Mouse (Mus musculus): ENCODE results near the gene B9d2. TPM values are rescaled to one million over a fixed set of nuclear protein-coding genes. Genes with fewer than 3 reads are reported as not detected.

B9d2 gene
- total RNA-seq, 1 experiment: 5.5 TPM

GRCm38 (mm10) chr7:25657785-25658184 is 22.8 kb upstream of the B9d2 start:
- peak overlapping the region; percentile 84 to 86 for H3K4me3 ChIP-seq (ENCODE audit: insufficient read depth in 1 of 2, low read depth in 1 of 2, low read length in 2 of 2, poor library complexity in 1 of 2, severe bottlenecking in 1 of 2)
- in situ Hi-C loops (cut with MboI; ENCODE audit: low sequenced_read_pairs in 2 of 2, unreplicated experiment in 2 of 2): no loop called here
- TF ChIP-seq ZNF384 (IDR thresholded peaks at IDR 0.05; ENCODE audit: low read depth, low read length) (no peak), ZC3H11A (IDR thresholded peaks at IDR 0.05; ENCODE audit: borderline replicate concordance, low read depth, low read length) (no peak), MAFK (IDR thresholded peaks at IDR 0.05; ENCODE audit: insufficient read depth, low read depth, low read length) (no peak), CHD2 (IDR thresholded peaks at IDR 0.05; ENCODE audit: low read depth, low read length) (no peak), HCFC1 (IDR thresholded peaks at IDR 0.05; ENCODE audit: borderline replicate concordance, insufficient read depth, low read length) (no peak)
- DNase-seq (ENCODE audit: low read depth, low spot score): no peak
- H3K9ac ChIP-seq (ENCODE audit: insufficient read depth, low read depth, low read length, poor library complexity, severe bottlenecking): peak overlapping the region; percentile 66
- peaks cover 17% of the 10 kb centered on the region for H3K36me3 ChIP-seq (ENCODE audit: control insufficient read depth, insufficient read depth, low read length, poor library complexity, severe bottlenecking)
- no peaks in the 10 kb centered on the region for H3K9me3 ChIP-seq (ENCODE audit: control insufficient read depth, insufficient read depth, low read depth, low read length)
- H3K27ac ChIP-seq (ENCODE audit: insufficient read depth, low read depth, low read length, poor library complexity, severe bottlenecking): no peak overlapping the region
- peaks cover 6 to 11% of the 10 kb centered on the region in 2 experiments; a peak in 3 of 4 replicates for H3K4me1 ChIP-seq (ENCODE audit: control insufficient read depth in 2 of 2, insufficient read depth in 2 of 2, low read length in 2 of 2, poor library complexity in 1 of 2)

- peak within 1 kb of the TSS; percentile 86 to 92 for H3K4me3 ChIP-seq (ENCODE audit: insufficient read depth in 1 of 2, low read depth in 1 of 2, low read length in 2 of 2, poor library complexity in 1 of 2, severe bottlenecking in 1 of 2)
- in situ Hi-C loops (cut with MboI; ENCODE audit: low sequenced_read_pairs in 2 of 2, unreplicated experiment in 2 of 2): no loop called here
- H3K4me1 ChIP-seq (ENCODE audit: control insufficient read depth in 2 of 2, insufficient read depth in 2 of 2, low read length in 2 of 2, poor library complexity in 1 of 2): peaks cover 6 to 12% of the 10 kb centered on the region in 2 experiments; a peak in 3 of 4 replicates
- H3K9me3 ChIP-seq (ENCODE audit: control insufficient read depth, insufficient read depth, low read depth, low read length): no peaks in the 10 kb centered on the region
- TF ChIP-seq HCFC1 (IDR thresholded peaks at IDR 0.05; ENCODE audit: borderline replicate concordance, insufficient read depth, low read length): peak; percentile 78; the same call in 1 of the 2 replicates
- no peak for TF ChIP-seq MAFK (IDR thresholded peaks at IDR 0.05; ENCODE audit: insufficient read depth, low read depth, low read length)
- no peak for TF ChIP-seq CHD2 (IDR thresholded peaks at IDR 0.05; ENCODE audit: low read depth, low read length)
- H3K9ac ChIP-seq (ENCODE audit: insufficient read depth, low read depth, low read length, poor library complexity, severe bottlenecking): peak within 1 kb of the TSS; percentile 87
- peak within 1 kb of the TSS; percentile 45 for H3K27ac ChIP-seq (ENCODE audit: insufficient read depth, low read depth, low read length, poor library complexity, severe bottlenecking)
- peaks cover 25% of the 10 kb centered on the region for H3K36me3 ChIP-seq (ENCODE audit: control insufficient read depth, insufficient read depth, low read length, poor library complexity, severe bottlenecking)
- DNase-seq (ENCODE audit: low read depth, low spot score): peak; percentile 100
Measured at GRCm38 (mm10) chr7:25658657-25659472, 21.7 kb upstream of the B9d2 start, which contains the start of the genes Bckdha and Exosc5. Bckdha (minus strand) TSS chr7:25658981. Exosc5 (plus strand) TSS chr7:25659164.

- DNase-seq (ENCODE audit: low read depth, low spot score): no peak
- H3K27ac ChIP-seq (ENCODE audit: insufficient read depth, low read depth, low read length, poor library complexity, severe bottlenecking): no peak overlapping the region
- TF ChIP-seq ZC3H11A (IDR thresholded peaks at IDR 0.05; ENCODE audit: borderline replicate concordance, low read depth, low read length) (no peak), MAFK (IDR thresholded peaks at IDR 0.05; ENCODE audit: insufficient read depth, low read depth, low read length) (no peak), CHD2 (IDR thresholded peaks at IDR 0.05; ENCODE audit: low read depth, low read length) (no peak), ZNF384 (IDR thresholded peaks at IDR 0.05; ENCODE audit: low read depth, low read length) (no peak), HCFC1 (IDR thresholded peaks at IDR 0.05; ENCODE audit: borderline replicate concordance, insufficient read depth, low read length) (no peak)
- no peak overlapping the region for H3K4me3 ChIP-seq (ENCODE audit: insufficient read depth in 1 of 2, low read depth in 1 of 2, low read length in 2 of 2, poor library complexity in 1 of 2, severe bottlenecking in 1 of 2)
- in situ Hi-C loops (cut with MboI; ENCODE audit: low sequenced_read_pairs in 2 of 2, unreplicated experiment in 2 of 2): no loop called here
- no peak overlapping the region for H3K9ac ChIP-seq (ENCODE audit: insufficient read depth, low read depth, low read length, poor library complexity, severe bottlenecking)
- peaks cover 5 to 41% of the 10 kb centered on the region in 2 experiments for H3K4me1 ChIP-seq (ENCODE audit: control insufficient read depth in 2 of 2, insufficient read depth in 2 of 2, low read length in 2 of 2, poor library complexity in 1 of 2)
- peaks cover 70% of the 10 kb centered on the region for H3K36me3 ChIP-seq (ENCODE audit: control insufficient read depth, insufficient read depth, low read length, poor library complexity, severe bottlenecking)
- H3K9me3 ChIP-seq (ENCODE audit: control insufficient read depth, insufficient read depth, low read depth, low read length): no peaks in the 10 kb centered on the region
Measured at GRCm38 (mm10) chr7:25666381-25666780, 14.2 kb upstream of the B9d2 start.

- DNase-seq (ENCODE audit: low read depth, low spot score): no peak
- H3K27ac ChIP-seq (ENCODE audit: insufficient read depth, low read depth, low read length, poor library complexity, severe bottlenecking): peak overlapping the region; percentile 86
- H3K4me3 ChIP-seq (ENCODE audit: insufficient read depth in 1 of 2, low read depth in 1 of 2, low read length in 2 of 2, poor library complexity in 1 of 2, severe bottlenecking in 1 of 2): peak overlapping the region in 1 of 2 experiments; percentile 0; a peak in 1 of 4 replicates
- no peaks in the 10 kb centered on the region for H3K9me3 ChIP-seq (ENCODE audit: control insufficient read depth, insufficient read depth, low read depth, low read length)
- H3K4me1 ChIP-seq (ENCODE audit: control insufficient read depth in 2 of 2, insufficient read depth in 2 of 2, low read length in 2 of 2, poor library complexity in 1 of 2): peaks cover 5 to 39% of the 10 kb centered on the region in 2 experiments
- H3K9ac ChIP-seq (ENCODE audit: insufficient read depth, low read depth, low read length, poor library complexity, severe bottlenecking): no peak overlapping the region
- in situ Hi-C loops (cut with MboI; ENCODE audit: low sequenced_read_pairs in 2 of 2, unreplicated experiment in 2 of 2): no loop called here
- TF ChIP-seq MAFK (IDR thresholded peaks at IDR 0.05; ENCODE audit: insufficient read depth, low read depth, low read length) (no peak), CHD2 (IDR thresholded peaks at IDR 0.05; ENCODE audit: low read depth, low read length) (no peak), ZNF384 (IDR thresholded peaks at IDR 0.05; ENCODE audit: low read depth, low read length) (no peak), ZC3H11A (IDR thresholded peaks at IDR 0.05; ENCODE audit: borderline replicate concordance, low read depth, low read length) (no peak), HCFC1 (IDR thresholded peaks at IDR 0.05; ENCODE audit: borderline replicate concordance, insufficient read depth, low read length) (no peak)
- peaks cover 47% of the 10 kb centered on the region for H3K36me3 ChIP-seq (ENCODE audit: control insufficient read depth, insufficient read depth, low read length, poor library complexity, severe bottlenecking)
Measured at GRCm38 (mm10) chr7:25669158-25669557, 11.4 kb upstream of the B9d2 start.
